Mouse (Mus musculus): ENCODE data around the gene Sema3f.

DNA sequence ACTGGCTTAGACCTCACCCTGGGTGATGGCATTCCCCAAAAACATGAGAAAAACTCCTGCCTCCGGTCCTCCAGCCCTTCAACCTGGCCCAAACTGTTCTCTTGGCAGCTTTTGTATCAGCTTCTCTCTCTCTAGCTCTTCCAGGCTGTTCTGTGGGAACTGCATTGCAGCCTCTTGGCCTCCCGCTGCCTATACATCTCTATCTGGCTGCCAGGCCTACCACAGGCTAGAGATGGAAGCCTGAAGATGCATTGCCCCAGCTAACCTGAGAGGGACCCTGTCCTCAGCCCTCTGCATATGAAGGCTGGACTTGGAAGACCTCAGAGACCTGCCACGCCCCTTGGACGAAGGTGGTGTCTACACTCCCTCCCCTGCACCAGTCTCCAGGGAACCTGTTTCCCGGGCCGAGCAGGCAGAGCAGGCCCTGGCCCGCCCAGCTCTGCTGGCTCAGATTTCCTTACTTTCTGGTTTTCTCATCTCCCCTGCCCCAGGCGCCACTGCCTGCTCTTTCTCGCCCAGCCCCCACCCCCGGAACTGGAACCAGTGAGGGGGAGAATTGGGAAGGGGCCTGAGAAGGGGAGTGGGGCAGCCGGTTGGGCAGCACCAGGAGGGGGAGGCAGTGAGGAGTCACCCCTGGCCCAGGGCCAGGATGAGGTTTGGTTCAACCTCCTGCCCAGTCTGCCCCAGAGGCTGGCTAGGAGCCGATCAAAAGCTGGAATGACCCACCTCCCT is 4.1 kb upstream of the Sema3f start:
- no peak for TF ChIP-seq CTCF (IDR thresholded peaks at IDR 0.05; ENCODE audit: extremely low read depth, insufficient read depth, low read length)
- no peak for TF ChIP-seq POLR2A (IDR thresholded peaks at IDR 0.05; ENCODE audit: extremely low read depth, insufficient read depth, low read length)

Data from cortical plate, adult 2 months (tissue).